Mouse (Mus musculus): ENCODE measurements around the gene Copa.

Gene Copa

DNA sequence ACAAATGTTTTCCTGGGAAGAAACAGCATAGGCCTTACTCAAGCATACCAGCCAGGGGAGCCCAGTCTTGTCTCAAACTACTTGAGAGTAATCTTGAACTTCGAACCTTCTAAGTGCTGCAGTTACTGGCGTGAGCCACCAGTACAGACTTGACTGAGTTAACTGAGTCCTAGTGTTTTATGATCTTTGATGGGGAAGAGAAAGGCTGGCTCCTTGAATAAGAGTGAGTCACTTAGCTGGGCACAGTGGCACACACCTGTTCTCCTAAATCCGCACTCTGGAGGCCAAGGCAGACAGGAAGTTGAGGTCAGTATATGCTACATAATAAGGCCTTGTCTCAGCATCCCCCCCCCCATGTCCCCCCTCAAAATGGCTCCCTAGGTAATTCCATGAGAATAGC lies 72.2 kb downstream of the Copa start:
- peaks cover 7% of the 10 kb centered on the region for H3K4me1 ChIP-seq (replicated peaks; ENCODE audit: low read depth, low read length)
- peaks cover 62% of the 10 kb centered on the region for H3K36me3 ChIP-seq (ENCODE audit: insufficient read depth, low read length)
- H3K27me3 ChIP-seq (ENCODE audit: insufficient read depth, low read length), result no peaks in the 10 kb centered on the region
- no peak overlapping the region for H3K4me3 ChIP-seq (replicated peaks; ENCODE audit: low read length)
- H3K9me3 ChIP-seq (ENCODE audit: low read length), result no peaks in the 10 kb centered on the region
- TF ChIP-seq NANOG (IDR thresholded peaks at IDR 0.05; ENCODE audit: borderline replicate concordance, low read length) (no peak), CTCF (conservative IDR thresholded peaks at IDR 0.05; ENCODE audit: low read length) (no peak), POU5F1 (IDR thresholded peaks at IDR 0.05; ENCODE audit: borderline replicate concordance, low read length) (no peak)

DNA sequence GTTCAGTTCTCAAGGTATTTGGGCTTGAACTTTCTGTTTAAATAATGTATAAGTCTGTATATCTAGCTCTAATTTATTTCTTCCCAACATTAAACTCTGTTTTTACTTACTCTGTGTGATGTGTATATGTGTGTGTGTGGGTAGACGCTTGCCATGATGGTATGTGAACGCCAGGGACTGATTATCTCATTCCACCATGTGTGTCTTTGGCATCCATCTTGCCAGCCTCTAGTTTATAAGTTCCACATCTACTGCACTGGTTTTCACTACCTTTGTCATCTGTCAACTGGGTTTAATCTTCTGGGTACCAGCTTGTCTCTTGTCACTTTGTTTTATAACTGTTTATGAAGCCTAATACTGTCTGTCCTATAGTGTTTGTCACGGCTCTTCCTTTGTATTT lies 73.2 kb downstream of the Copa start:
- Histone ChIP-seq H3K27me3 (ENCODE audit: insufficient read depth, low read length) (no peaks in the 10 kb centered on the region), H3K9me3 (ENCODE audit: low read length) (no peaks in the 10 kb centered on the region), H3K4me1 (replicated peaks; ENCODE audit: low read depth, low read length) (no peaks in the 10 kb centered on the region; the same call in 1 of the 2 replicates), H3K36me3 (ENCODE audit: insufficient read depth, low read length) (peaks cover 54% of the 10 kb centered on the region), H3K4me3 (replicated peaks; ENCODE audit: low read length) (no peak overlapping the region)
- TF ChIP-seq POU5F1 (IDR thresholded peaks at IDR 0.05; ENCODE audit: borderline replicate concordance, low read length), result no peak
- no peak for TF ChIP-seq NANOG (IDR thresholded peaks at IDR 0.05; ENCODE audit: borderline replicate concordance, low read length)
- TF ChIP-seq CTCF (conservative IDR thresholded peaks at IDR 0.05; ENCODE audit: low read length), result no peak

DNA sequence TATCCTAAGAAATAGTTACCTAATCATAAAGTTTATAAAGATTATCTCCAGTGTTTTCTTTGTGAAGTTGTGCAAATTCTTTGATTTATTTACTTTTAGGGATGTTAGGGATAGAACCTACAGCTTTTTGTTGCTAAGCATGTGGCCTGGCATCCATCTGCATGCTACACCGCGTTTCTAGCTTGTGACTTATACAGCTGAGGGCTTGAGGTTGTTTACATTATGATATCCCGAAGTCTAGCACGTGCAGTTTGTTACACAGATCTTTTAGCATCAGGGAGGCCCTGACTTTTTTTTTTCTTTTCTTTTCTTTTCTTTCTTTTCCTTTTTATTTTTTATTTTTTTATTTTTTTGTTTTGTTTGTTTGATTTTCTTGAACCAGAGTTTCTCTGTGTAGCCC lies 77.6 kb downstream of the Copa start:
- H3K4me1 ChIP-seq (replicated peaks; ENCODE audit: low read depth, low read length), result no peaks in the 10 kb centered on the region; the same call in 1 of the 2 replicates
- no peaks in the 10 kb centered on the region for H3K9me3 ChIP-seq (ENCODE audit: low read length)
- TF ChIP-seq CTCF (conservative IDR thresholded peaks at IDR 0.05; ENCODE audit: low read length) (no peak), POU5F1 (IDR thresholded peaks at IDR 0.05; ENCODE audit: borderline replicate concordance, low read length) (no peak), NANOG (IDR thresholded peaks at IDR 0.05; ENCODE audit: borderline replicate concordance, low read length) (no peak)
- H3K4me3 ChIP-seq (replicated peaks; ENCODE audit: low read length), result no peak overlapping the region
- H3K36me3 ChIP-seq (ENCODE audit: insufficient read depth, low read length), result peaks cover 28% of the 10 kb centered on the region
- no peaks in the 10 kb centered on the region for H3K27me3 ChIP-seq (ENCODE audit: insufficient read depth, low read length)

DNA sequence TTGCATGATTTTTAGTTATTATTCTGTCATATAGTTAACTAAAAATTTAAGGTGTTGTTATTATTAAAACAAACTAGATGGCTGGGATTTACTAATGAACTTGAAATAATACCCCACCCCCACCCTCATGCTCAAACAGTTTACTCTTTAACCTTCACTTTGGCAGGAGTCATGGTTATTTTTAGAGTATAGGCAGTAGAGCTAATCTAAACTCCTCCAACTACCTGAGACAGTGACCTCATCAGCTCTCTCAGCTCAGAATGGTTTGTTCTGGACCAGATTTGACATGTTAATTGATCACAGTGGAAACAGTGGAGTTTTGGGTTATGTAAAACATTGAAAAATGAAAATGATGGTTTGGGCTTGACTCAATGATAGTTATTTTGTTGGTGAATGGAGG lies 78.2 kb downstream of the Copa start:
- Histone ChIP-seq H3K4me1 (replicated peaks; ENCODE audit: low read depth, low read length) (no peaks in the 10 kb centered on the region; the same call in 1 of the 2 replicates), H3K9me3 (ENCODE audit: low read length) (no peaks in the 10 kb centered on the region), H3K4me3 (replicated peaks; ENCODE audit: low read length) (no peak overlapping the region), H3K36me3 (ENCODE audit: insufficient read depth, low read length) (peaks cover 32% of the 10 kb centered on the region), H3K27me3 (ENCODE audit: insufficient read depth, low read length) (no peaks in the 10 kb centered on the region)
- TF ChIP-seq CTCF (conservative IDR thresholded peaks at IDR 0.05; ENCODE audit: low read length), result no peak
- TF ChIP-seq NANOG (IDR thresholded peaks at IDR 0.05; ENCODE audit: borderline replicate concordance, low read length), result no peak
- no peak for TF ChIP-seq POU5F1 (IDR thresholded peaks at IDR 0.05; ENCODE audit: borderline replicate concordance, low read length)

DNA sequence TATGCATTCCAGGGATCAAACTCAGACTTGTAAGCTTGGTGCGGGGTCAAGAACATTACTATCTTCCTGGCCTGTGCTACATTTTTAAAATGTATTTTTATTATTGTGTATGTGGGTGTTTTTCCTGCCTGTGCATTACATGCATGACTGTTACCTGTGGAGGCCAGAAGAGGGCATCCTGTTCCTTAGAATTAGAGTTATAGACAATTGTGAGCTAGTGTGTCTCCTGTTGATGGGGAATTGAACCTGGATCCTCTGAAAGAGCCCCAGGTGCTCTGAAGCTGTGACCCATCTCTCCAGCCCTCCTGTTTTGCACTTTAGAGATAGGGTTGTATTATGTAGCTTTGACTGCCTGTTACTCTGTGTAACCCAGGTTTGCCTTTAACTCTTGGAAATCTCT lies 79.7 kb downstream of the Copa start:
- TF ChIP-seq NANOG (IDR thresholded peaks at IDR 0.05; ENCODE audit: borderline replicate concordance, low read length), result no peak
- peak; percentile 31; the same call in 1 of the 2 replicates for TF ChIP-seq CTCF (conservative IDR thresholded peaks at IDR 0.05; ENCODE audit: low read length)
- TF ChIP-seq POU5F1 (IDR thresholded peaks at IDR 0.05; ENCODE audit: borderline replicate concordance, low read length), result no peak

DNA sequence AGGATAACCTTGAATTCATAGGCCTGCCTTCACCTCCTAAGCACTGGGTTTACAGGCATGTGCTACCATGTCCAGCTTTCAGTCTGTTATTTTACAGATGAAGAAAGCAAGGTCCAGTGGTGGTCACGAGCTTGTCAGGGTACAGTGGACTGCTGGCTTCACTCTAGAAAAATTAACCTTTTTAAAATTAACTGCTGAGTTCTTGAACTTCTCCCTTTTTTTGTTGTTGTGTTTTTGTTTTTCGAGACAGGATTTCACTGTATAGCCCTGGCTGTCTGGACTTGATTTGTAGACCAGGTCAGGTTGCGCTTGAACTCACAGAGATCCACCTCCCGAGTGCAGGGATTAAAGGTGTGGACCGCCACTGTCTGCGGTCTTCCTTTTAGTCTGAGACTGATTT lies 80.6 kb downstream of the Copa start:
- Histone ChIP-seq H3K36me3 (ENCODE audit: insufficient read depth, low read length) (peaks cover 49% of the 10 kb centered on the region), H3K27me3 (ENCODE audit: insufficient read depth, low read length) (no peaks in the 10 kb centered on the region), H3K4me1 (replicated peaks; ENCODE audit: low read depth, low read length) (no peaks in the 10 kb centered on the region), H3K9me3 (ENCODE audit: low read length) (no peaks in the 10 kb centered on the region), H3K4me3 (replicated peaks; ENCODE audit: low read length) (no peak overlapping the region)
- TF ChIP-seq CTCF (conservative IDR thresholded peaks at IDR 0.05; ENCODE audit: low read length) (no peak), NANOG (IDR thresholded peaks at IDR 0.05; ENCODE audit: borderline replicate concordance, low read length) (no peak), POU5F1 (IDR thresholded peaks at IDR 0.05; ENCODE audit: borderline replicate concordance, low read length) (no peak)

More for the DNA sequence above, 79.7 kb downstream of the Copa start:
- Histone ChIP-seq H3K27me3 (ENCODE audit: insufficient read depth, low read length) (no peaks in the 10 kb centered on the region), H3K4me3 (replicated peaks; ENCODE audit: low read length) (no peak overlapping the region), H3K4me1 (replicated peaks; ENCODE audit: low read depth, low read length) (no peaks in the 10 kb centered on the region), H3K36me3 (ENCODE audit: insufficient read depth, low read length) (peaks cover 40% of the 10 kb centered on the region), H3K9me3 (ENCODE audit: low read length) (no peaks in the 10 kb centered on the region)

DNA sequence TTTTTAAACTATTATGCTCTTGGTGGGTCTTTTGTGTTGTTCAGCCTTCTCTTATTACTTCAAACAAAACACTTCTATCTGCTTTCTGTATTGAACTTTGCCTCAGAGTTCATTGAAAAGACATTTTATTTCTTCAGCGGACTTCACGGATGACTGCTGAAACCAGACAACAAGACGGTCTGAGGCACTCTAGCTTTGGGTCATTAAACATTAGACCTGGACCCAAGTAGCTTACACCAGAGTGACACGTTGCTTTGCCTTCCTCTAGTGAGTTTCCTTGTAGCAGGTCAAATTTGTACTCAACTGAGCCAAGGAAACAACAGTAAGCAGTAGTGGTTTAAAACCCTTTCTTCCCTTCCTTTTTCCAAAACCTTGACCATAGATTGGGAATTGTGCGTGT lies 85.6 kb downstream of the Copa start:
- TF ChIP-seq POU5F1 (IDR thresholded peaks at IDR 0.05; ENCODE audit: borderline replicate concordance, low read length) (no peak), CTCF (conservative IDR thresholded peaks at IDR 0.05; ENCODE audit: low read length) (no peak), NANOG (IDR thresholded peaks at IDR 0.05; ENCODE audit: borderline replicate concordance, low read length) (no peak)
- Histone ChIP-seq H3K9me3 (ENCODE audit: low read length) (no peaks in the 10 kb centered on the region), H3K4me3 (replicated peaks; ENCODE audit: low read length) (no peak overlapping the region), H3K36me3 (ENCODE audit: insufficient read depth, low read length) (peaks cover 92% of the 10 kb centered on the region), H3K27me3 (ENCODE audit: insufficient read depth, low read length) (no peaks in the 10 kb centered on the region), H3K4me1 (replicated peaks; ENCODE audit: low read depth, low read length) (peaks cover 7% of the 10 kb centered on the region; the same call in 1 of the 2 replicates)

DNA sequence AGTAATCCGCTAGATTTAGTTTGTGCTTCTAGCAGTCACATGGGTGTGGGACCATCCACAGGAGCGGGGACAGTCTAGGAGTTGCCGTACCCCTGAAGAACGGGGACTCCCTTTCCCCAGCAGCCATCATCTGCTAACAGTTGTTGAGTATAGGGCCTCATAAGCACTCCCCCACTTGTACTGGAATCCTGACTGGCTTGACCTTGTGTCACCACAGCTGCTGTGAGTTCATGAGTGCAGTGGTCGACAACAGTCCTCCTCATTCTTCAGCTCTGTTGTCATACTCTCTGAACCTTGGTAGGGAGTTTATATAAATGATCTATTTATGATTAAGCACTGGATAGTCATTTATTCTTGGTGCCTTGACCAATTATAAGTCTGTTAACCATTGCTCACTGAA lies 87.5 kb downstream of the Copa start:
- H3K36me3 ChIP-seq (ENCODE audit: insufficient read depth, low read length), result peaks cover 96% of the 10 kb centered on the region
- peaks cover 7% of the 10 kb centered on the region; the same call in 1 of the 2 replicates for H3K4me1 ChIP-seq (replicated peaks; ENCODE audit: low read depth, low read length)
- no peaks in the 10 kb centered on the region for H3K27me3 ChIP-seq (ENCODE audit: insufficient read depth, low read length)
- TF ChIP-seq NANOG (IDR thresholded peaks at IDR 0.05; ENCODE audit: borderline replicate concordance, low read length) (no peak), CTCF (conservative IDR thresholded peaks at IDR 0.05; ENCODE audit: low read length) (no peak), POU5F1 (IDR thresholded peaks at IDR 0.05; ENCODE audit: borderline replicate concordance, low read length) (no peak)
- H3K4me3 ChIP-seq (replicated peaks; ENCODE audit: low read length), result no peak overlapping the region
- H3K9me3 ChIP-seq (ENCODE audit: low read length), result no peaks in the 10 kb centered on the region

Measured in E14TG2a.4 (cell line).